Comparison of ENCODE assay signal across 21 mouse cellular contexts in genomic region chr1:127596143-127596542, GRCm38 (mm10).
DNase-seq lines count a peak whose midpoint lies in the region; ATAC-seq and TF ChIP-seq lines count a peak whose summit lies in the region.
"Had no signal": no experiment of that assay in that cellular context is flagged by ENCODE, and none has a peak within 500 bp of the region (broad histone marks: within the 10 kb centered on the region; RNA-seq: fewer than 3 reads in every experiment).

No protein-coding gene starts in this region.

- TF ChIP-seq POLR2A in bone marrow macrophage, adult 2 months (IDR thresholded peaks at IDR 0.05; ENCODE audit: borderline replicate concordance, low read depth, low read length): no peak

- no peaks in the 10 kb centered on the region for H3K36me3 ChIP-seq in hindbrain, embryonic 13.5 days
- no peaks in the 10 kb centered on the region for H3K36me3 ChIP-seq in hindbrain, embryonic 10.5 days
- no peaks in the 10 kb centered on the region for H3K36me3 ChIP-seq in heart, embryonic 13.5 days
- no peaks in the 10 kb centered on the region for H3K36me3 ChIP-seq in splenic B cell, adult 2 months (ENCODE audit: control insufficient read depth, insufficient read depth, low read length, poor library complexity, severe bottlenecking)
- H3K36me3 ChIP-seq: hindbrain, embryonic 15.5 days; intestine, embryonic 15.5 days; limb, embryonic 10.5 days; neural tube, embryonic 13.5 days; stomach, embryonic 15.5 days had no signal

- no peak overlapping the region for H3K9ac ChIP-seq in hindbrain, embryonic 13.5 days
- 0 out of 2 replicates have a peak overlapping the region, but pooled peaks have one; percentile 4 for H3K9ac ChIP-seq in heart, embryonic 13.5 days
- H3K9ac ChIP-seq: forebrain, postnatal 0 days; hindbrain, embryonic 15.5 days; intestine, embryonic 15.5 days; liver, postnatal 0 days; neural tube, embryonic 13.5 days; stomach, embryonic 15.5 days had no signal

- WGBS in hindbrain, embryonic 13.5 days: 94% methylated on average over 4 of the region's 4 CpGs
- 92% methylated on average over 4 of the region's 4 CpGs for WGBS in hindbrain, embryonic 10.5 days
- 39% methylated on average over 4 of the region's 4 CpGs for WGBS in heart, embryonic 13.5 days

- H3K9me3 ChIP-seq in hindbrain, embryonic 13.5 days: no peaks in the 10 kb centered on the region
- no peaks in the 10 kb centered on the region for H3K9me3 ChIP-seq in hindbrain, embryonic 10.5 days
- H3K9me3 ChIP-seq in heart, embryonic 13.5 days: no peaks in the 10 kb centered on the region
- H3K9me3 ChIP-seq: hindbrain, embryonic 15.5 days; intestine, embryonic 15.5 days; limb, embryonic 10.5 days; neural tube, embryonic 13.5 days; stomach, embryonic 15.5 days had no signal

- H3K4me2 ChIP-seq in hindbrain, embryonic 13.5 days: no peak overlapping the region
- peak overlapping the region; percentile 30 for H3K4me2 ChIP-seq in heart, embryonic 13.5 days
- H3K4me2 ChIP-seq: hindbrain, embryonic 15.5 days; intestine, embryonic 15.5 days; neural tube, embryonic 13.5 days; stomach, embryonic 15.5 days had no signal

- peak overlapping the region; percentile 30; the same call in 1 of the 2 replicates for H3K27ac ChIP-seq in hindbrain, embryonic 13.5 days
- H3K27ac ChIP-seq in hindbrain, embryonic 10.5 days: no peak overlapping the region
- H3K27ac ChIP-seq in bone marrow macrophage, adult 2 months (ENCODE audit: insufficient read depth, low read depth, low read length): peak overlapping the region; percentile 72
- H3K27ac ChIP-seq in heart, embryonic 13.5 days (replicated peaks): peak overlapping the region; percentile 84
- H3K27ac ChIP-seq: hindbrain, embryonic 15.5 days; intestine, embryonic 15.5 days; limb, embryonic 10.5 days; neural tube, embryonic 13.5 days; stomach, embryonic 15.5 days had no signal

- TF ChIP-seq CTCF in bone marrow macrophage, adult 2 months (IDR thresholded peaks at IDR 0.05; ENCODE audit: low read depth, low read length): no peak

- DNase-seq in hindbrain, embryonic 10.5 days (ENCODE audit: low spot score): no peak
- DNase-seq in splenic B cell, adult 2 months (ENCODE audit: low read depth, low spot score): peak; percentile 55
- DNase-seq in neural tube, embryonic 10.5 days (ENCODE audit: extremely low spot score, low spot score): no peak
- no peak for DNase-seq in frontal cortex, postnatal 14 days (ENCODE audit: low spot score in 2 of 2)
- DNase-seq: adrenal gland, adult 8-10 months; cerebellum, adult 11 months; cerebellum, postnatal 14 days; embryo, embryonic 11 days; forebrain, postnatal 0 days; kidney, adult 9 months; kidney, postnatal 4 days; liver, postnatal 0 days; thymus, adult 2 months had no signal

- H3K27me3 ChIP-seq in hindbrain, embryonic 13.5 days: no peaks in the 10 kb centered on the region
- no peaks in the 10 kb centered on the region for H3K27me3 ChIP-seq in hindbrain, embryonic 10.5 days (ENCODE audit: insufficient read depth, poor library complexity, severe bottlenecking)
- no peaks in the 10 kb centered on the region for H3K27me3 ChIP-seq in heart, embryonic 13.5 days (replicated peaks)
- no peaks in the 10 kb centered on the region for H3K27me3 ChIP-seq in splenic B cell, adult 2 months (ENCODE audit: control insufficient read depth, insufficient read depth, low read length, poor library complexity, severe bottlenecking)
- H3K27me3 ChIP-seq: hindbrain, embryonic 15.5 days; intestine, embryonic 15.5 days; neural tube, embryonic 13.5 days; stomach, embryonic 15.5 days had no signal

- no peak for ATAC-seq in hindbrain, embryonic 13.5 days (ENCODE audit: low FRiP score)
- no peak for ATAC-seq in heart, embryonic 13.5 days (ENCODE audit: extremely low read depth, insufficient number of reproducible peaks, low FRiP score, low TSS enrichment)
- ATAC-seq: forebrain, postnatal 0 days; intestine, embryonic 15.5 days; liver, postnatal 0 days had no signal

- no peak overlapping the region for H3K4me3 ChIP-seq in hindbrain, embryonic 13.5 days
- H3K4me3 ChIP-seq in hindbrain, embryonic 10.5 days: no peak overlapping the region
- H3K4me3 ChIP-seq in bone marrow macrophage, adult 2 months (ENCODE audit: insufficient read depth, low read length): no peak overlapping the region
- H3K4me3 ChIP-seq in heart, embryonic 13.5 days: no peak overlapping the region
- H3K4me3 ChIP-seq: hindbrain, embryonic 15.5 days; intestine, embryonic 15.5 days; limb, embryonic 10.5 days; neural tube, embryonic 13.5 days; stomach, embryonic 15.5 days had no signal

- H3K4me1 ChIP-seq in hindbrain, embryonic 13.5 days (replicated peaks): no peaks in the 10 kb centered on the region
- H3K4me1 ChIP-seq in hindbrain, embryonic 10.5 days (replicated peaks): peaks cover 9% of the 10 kb centered on the region; the same call in 1 of the 2 replicates
- H3K4me1 ChIP-seq in bone marrow macrophage, adult 2 months (ENCODE audit: control insufficient read depth, insufficient read depth, low read length): peaks cover 29% of the 10 kb centered on the region
- peaks cover 29% of the 10 kb centered on the region for H3K4me1 ChIP-seq in heart, embryonic 13.5 days
- H3K4me1 ChIP-seq: hindbrain, embryonic 15.5 days; intestine, embryonic 15.5 days; limb, embryonic 10.5 days; neural tube, embryonic 13.5 days; stomach, embryonic 15.5 days had no signal
